Mouse (Mus musculus): Measurements from ENCODE around the gene Amy1. TPM values are rescaled to one million over a fixed set of nuclear protein-coding genes. Genes with fewer than 3 reads are reported as not detected.
"Not testable (repeated sequence)": the region's sequence is repeated elsewhere in the genome, so short reads cannot be mapped to it uniquely, and the experiment has no call there.

Amy1 gene
- polyA plus RNA-seq (2016; fragmentation: Nextera tagmentation; extraction: Ambion mirVana): 0.39 and 1.8 TPM in 2 replicates

DNA sequence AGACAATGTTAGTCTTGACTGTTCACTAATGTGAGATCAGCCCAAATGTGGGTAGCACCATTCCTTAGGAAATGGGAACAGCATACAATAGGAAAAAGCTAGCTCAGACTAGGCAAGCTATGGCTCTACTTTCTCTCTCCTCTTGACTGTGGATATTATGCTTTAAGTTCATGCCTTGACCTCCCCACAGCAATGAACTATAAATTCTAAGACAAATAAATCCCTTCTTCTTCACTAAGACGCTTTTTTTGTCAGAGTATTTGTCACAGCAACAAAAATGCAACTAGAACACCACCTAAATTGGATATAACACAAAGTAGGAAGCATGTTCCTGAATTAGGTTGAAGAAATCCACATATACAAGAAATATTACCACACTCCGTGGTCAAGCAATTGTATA lies at the start of gene Amy1:
Gene Amy1 (minus strand): TSS at position 101 of the 400 bp plus-strand sequence.
- H3K36me3 ChIP-seq: peaks cover 40% of the 10 kb centered on the region

GRCm38 (mm10) chr3:113654335-113654734 lies 47.8 kb upstream of the Amy1 start:
- Histone ChIP-seq H3K9me3 (no peaks in the 10 kb centered on the region), H3K27ac (no peak overlapping the region), H3K27me3 (ENCODE audit: insufficient read depth, poor library complexity, severe bottlenecking) (no peaks in the 10 kb centered on the region), H3K4me1 (no peaks in the 10 kb centered on the region), H3K4me3 (no peak overlapping the region), H3K36me3 (no peaks in the 10 kb centered on the region)
- no peak for DNase-seq (ENCODE audit: low spot score)
- 73% methylated on average over 3 of the region's 3 CpGs for WGBS

More for the DNA sequence above, at the start of gene Amy1:
- Histone ChIP-seq H3K4me3 (no peak within 1 kb of the TSS), H3K27ac (no peak within 1 kb of the TSS), H3K27me3 (ENCODE audit: insufficient read depth, poor library complexity, severe bottlenecking) (no peaks in the 10 kb centered on the region), H3K9me3 (no peaks in the 10 kb centered on the region), H3K4me1 (no peaks in the 10 kb centered on the region)
- 90% methylated on average over 2 of the region's 2 CpGs for WGBS
- DNase-seq (ENCODE audit: low spot score): no peak

DNA sequence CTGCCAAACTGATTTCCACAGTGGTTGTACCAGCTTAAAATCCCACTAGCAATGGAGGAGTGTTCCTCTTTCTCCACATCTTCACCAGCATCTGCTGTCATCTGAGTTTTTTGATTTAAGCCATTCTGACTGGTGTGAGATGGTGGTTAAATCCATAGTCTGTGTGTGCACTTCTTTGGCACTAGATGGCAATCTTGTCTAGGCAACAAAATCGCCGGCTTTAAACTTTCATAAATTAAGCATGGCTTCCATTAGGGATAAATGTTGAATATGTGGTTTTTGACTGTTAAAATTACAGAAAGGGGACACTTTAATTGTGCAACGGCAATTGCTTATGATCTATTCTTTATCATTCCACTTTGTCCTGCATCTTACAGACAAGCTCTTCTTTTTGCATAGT lies 44.9 kb upstream of the Amy1 start:
- H3K4me3 ChIP-seq; H3K36me3 ChIP-seq; DNase-seq (ENCODE audit: low spot score); H3K9me3 ChIP-seq; H3K27me3 ChIP-seq (ENCODE audit: insufficient read depth, poor library complexity, severe bottlenecking); H3K27ac ChIP-seq; H3K4me1 ChIP-seq: not testable (repeated sequence)
- 49% methylated on average over 3 of the region's 3 CpGs for WGBS

DNA sequence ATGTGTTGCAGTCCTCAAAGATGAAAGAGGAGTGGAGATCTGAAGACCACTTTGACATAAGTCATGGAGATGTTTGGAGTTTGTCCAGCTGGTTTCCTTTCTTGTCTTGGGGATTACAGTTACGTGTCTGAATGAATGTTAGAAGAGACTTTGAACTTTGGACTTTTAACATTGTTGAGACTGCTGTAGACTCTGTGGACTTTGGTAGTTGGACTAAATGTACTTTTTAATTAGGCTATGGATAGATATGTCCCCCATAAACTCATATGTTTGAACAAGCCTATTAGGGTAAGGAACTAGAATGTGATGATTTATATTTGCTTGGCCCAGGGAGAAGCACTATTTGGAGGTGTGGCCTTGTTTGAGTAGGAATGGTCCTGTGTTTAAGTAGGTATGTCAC lies 33.0 kb upstream of the Amy1 start:
- DNase-seq (ENCODE audit: low spot score): no peak
- Histone ChIP-seq H3K4me1 (no peaks in the 10 kb centered on the region), H3K27ac (no peak overlapping the region), H3K27me3 (ENCODE audit: insufficient read depth, poor library complexity, severe bottlenecking) (no peaks in the 10 kb centered on the region), H3K9me3 (no peaks in the 10 kb centered on the region), H3K4me3 (no peak overlapping the region), H3K36me3 (no peaks in the 10 kb centered on the region)
- WGBS: 79% methylated on average over 1 of the region's 1 CpGs

DNA sequence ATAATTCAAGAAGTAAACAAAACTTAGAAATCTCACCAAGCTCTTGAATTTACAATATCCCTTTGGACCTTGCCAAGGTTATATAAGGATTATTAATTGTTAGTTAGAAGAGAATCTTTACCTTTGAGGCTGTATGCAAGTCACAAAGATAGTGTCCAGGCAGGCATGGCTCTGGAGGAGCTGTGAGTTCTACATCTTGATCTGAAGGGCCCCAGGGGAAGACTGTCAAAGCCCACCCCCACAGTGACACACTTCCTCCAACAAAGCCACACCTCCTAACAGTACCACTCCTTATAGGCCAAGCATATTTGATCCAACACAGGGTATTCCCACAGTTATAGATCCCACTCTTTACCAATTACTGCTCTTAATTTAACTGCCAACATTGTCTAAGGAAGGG lies 27.7 kb upstream of the Amy1 start:
- no peak overlapping the region for H3K27ac ChIP-seq
- H3K4me3 ChIP-seq: no peak overlapping the region
- no peaks in the 10 kb centered on the region for H3K9me3 ChIP-seq
- H3K4me1 ChIP-seq: 0 out of 2 replicates have a peak, but pooled peaks cover 3% of the 10 kb centered on the region
- no peak for DNase-seq (ENCODE audit: low spot score)
- no peaks in the 10 kb centered on the region for H3K27me3 ChIP-seq (ENCODE audit: insufficient read depth, poor library complexity, severe bottlenecking)
- H3K36me3 ChIP-seq: no peaks in the 10 kb centered on the region

GRCm38 (mm10) chr3:113631611-113632010 lies 25.1 kb upstream of the Amy1 start:
- no peak for DNase-seq (ENCODE audit: low spot score)
- Histone ChIP-seq H3K36me3 (peaks cover 13% of the 10 kb centered on the region; the same call in 1 of the 2 replicates), H3K4me1 (0 out of 2 replicates have a peak, but pooled peaks cover 3% of the 10 kb centered on the region), H3K9me3 (no peaks in the 10 kb centered on the region), H3K27ac (no peak overlapping the region), H3K27me3 (ENCODE audit: insufficient read depth, poor library complexity, severe bottlenecking) (no peaks in the 10 kb centered on the region), H3K4me3 (no peak overlapping the region)

GRCm38 (mm10) chr3:113630564-113630963 lies 24.1 kb upstream of the Amy1 start:
- 0 out of 2 replicates have a peak, but pooled peaks cover 3% of the 10 kb centered on the region for H3K4me1 ChIP-seq
- H3K27ac ChIP-seq: peak overlapping the region; percentile 98
- H3K4me3 ChIP-seq: peak overlapping the region; percentile 77
- H3K9me3 ChIP-seq: no peaks in the 10 kb centered on the region
- DNase-seq (ENCODE audit: low spot score): no peak
- H3K27me3 ChIP-seq (ENCODE audit: insufficient read depth, poor library complexity, severe bottlenecking): no peaks in the 10 kb centered on the region
- WGBS: 17% methylated on average over 13 of the region's 13 CpGs
- H3K36me3 ChIP-seq: peaks cover 17% of the 10 kb centered on the region; the same call in 1 of the 2 replicates

DNA sequence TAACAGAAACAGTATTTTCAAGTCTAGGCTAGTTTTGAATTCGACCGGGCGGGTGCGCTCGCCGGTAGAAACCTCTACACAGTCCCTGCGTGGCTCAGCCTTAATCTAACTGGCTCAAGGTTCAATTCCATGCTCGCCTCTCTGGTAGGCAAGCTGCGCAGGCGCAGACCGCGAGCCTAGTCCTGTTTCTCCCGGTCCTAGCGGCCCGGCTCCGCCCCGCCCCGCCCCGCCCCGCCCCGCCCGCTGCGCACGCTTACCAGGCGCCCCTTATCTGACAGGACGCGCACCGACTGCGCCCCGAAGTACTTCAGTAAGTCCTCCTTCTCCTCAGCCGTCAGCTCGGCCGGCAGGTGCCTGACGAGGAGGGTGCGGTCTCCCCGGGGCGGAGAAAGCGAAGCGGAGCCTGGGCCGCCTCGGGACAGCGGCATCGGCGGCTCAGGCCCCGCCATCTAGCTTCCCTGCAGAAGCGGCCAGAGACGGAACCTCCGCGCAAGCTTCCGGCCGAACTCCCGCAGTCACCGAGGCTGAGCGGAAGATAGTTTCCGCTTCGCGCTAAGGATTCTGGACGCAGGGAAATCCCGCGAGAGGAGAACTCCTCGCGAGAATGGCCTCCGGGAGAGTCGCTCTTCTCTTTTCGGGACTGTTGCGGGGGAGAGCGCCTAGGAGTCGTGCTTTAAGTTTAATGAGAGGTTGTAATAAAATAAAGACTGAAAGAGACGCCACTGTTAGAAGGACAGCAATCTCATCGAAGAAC lies 23.3 kb upstream of the Amy1 start, which contains the start of gene Rnpc3:
Gene Rnpc3 (minus strand): TSS at position 544 of the 754 bp plus-strand sequence.
- DNase-seq (ENCODE audit: low spot score): peak; percentile 97
- peak within 1 kb of the TSS; percentile 98 for H3K27ac ChIP-seq
- no peaks in the 10 kb centered on the region for H3K9me3 ChIP-seq
- H3K36me3 ChIP-seq: peaks cover 18% of the 10 kb centered on the region; the same call in 1 of the 2 replicates
- peak within 1 kb of the TSS; percentile 77 for H3K4me3 ChIP-seq
- H3K27me3 ChIP-seq (ENCODE audit: insufficient read depth, poor library complexity, severe bottlenecking): no peaks in the 10 kb centered on the region
- under 1% methylated on average over 70 of the region's 70 CpGs for WGBS
- 0 out of 2 replicates have a peak, but pooled peaks cover 3% of the 10 kb centered on the region for H3K4me1 ChIP-seq

- H3K36me3 ChIP-seq: peaks cover 9% of the 10 kb centered on the region
- 78% methylated on average over 1 of the region's 1 CpGs for WGBS
- no peaks in the 10 kb centered on the region for H3K4me1 ChIP-seq
- no peak overlapping the region for H3K4me3 ChIP-seq
- no peaks in the 10 kb centered on the region for H3K27me3 ChIP-seq (ENCODE audit: insufficient read depth, poor library complexity, severe bottlenecking)
- DNase-seq (ENCODE audit: low spot score): no peak
- no peak overlapping the region for H3K27ac ChIP-seq
- H3K9me3 ChIP-seq: no peaks in the 10 kb centered on the region
Observed at GRCm38 (mm10) chr3:113590844-113591243, 15.7 kb downstream of the Amy1 start.

DNA sequence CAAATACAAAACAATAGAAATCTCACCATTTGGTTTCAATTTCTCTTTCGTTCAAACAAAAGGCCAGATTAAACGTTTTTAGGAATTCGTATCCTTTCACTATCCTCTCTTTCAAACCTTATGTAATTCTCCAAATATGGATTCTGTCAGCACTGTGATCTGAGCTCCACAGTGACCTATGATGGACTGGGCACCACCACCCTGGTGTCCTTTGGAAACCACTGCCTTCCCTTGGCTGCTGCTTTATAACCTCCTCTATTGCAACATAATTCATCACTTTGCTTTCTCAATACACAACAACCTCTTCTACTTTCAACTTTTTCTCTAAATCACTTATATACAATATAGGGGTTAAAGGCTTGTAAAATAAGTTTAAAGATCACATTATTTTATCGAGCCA lies 31.9 kb downstream of the Amy1 start:
- WGBS: 74% methylated on average over 4 of the region's 4 CpGs
- no peak for DNase-seq (ENCODE audit: low spot score)

DNA sequence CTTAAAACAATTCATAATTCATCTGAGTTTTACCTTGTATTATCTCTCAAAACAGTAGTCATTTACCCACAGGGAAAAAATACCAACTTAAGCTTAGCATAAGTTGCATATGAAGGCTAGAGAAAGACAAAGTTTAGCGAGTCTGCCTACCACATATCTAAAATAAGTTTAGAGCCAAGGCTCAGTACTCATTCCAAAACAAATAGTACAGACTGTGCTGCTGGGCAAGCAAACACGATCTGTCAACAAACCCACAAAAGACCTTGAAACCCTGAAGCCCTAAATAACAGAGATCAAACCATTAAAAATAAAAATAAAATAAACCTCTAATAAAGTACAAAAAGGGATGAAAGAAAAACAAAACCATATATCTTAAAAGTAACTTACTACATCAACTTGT lies 32.4 kb downstream of the Amy1 start:
- Histone ChIP-seq H3K9me3 (no peaks in the 10 kb centered on the region), H3K4me1 (no peaks in the 10 kb centered on the region), H3K36me3 (no peaks in the 10 kb centered on the region), H3K27ac (no peak overlapping the region), H3K27me3 (ENCODE audit: insufficient read depth, poor library complexity, severe bottlenecking) (no peaks in the 10 kb centered on the region), H3K4me3 (no peak overlapping the region)
- DNase-seq (ENCODE audit: low spot score): no peak
- WGBS: 72% methylated on average over 2 of the region's 2 CpGs

More for the DNA sequence above, 31.9 kb downstream of the Amy1 start:
- no peaks in the 10 kb centered on the region for H3K27me3 ChIP-seq (ENCODE audit: insufficient read depth, poor library complexity, severe bottlenecking)
- H3K36me3 ChIP-seq: no peaks in the 10 kb centered on the region
- H3K4me3 ChIP-seq: no peak overlapping the region
- no peaks in the 10 kb centered on the region for H3K4me1 ChIP-seq
- H3K27ac ChIP-seq: no peak overlapping the region
- H3K9me3 ChIP-seq: no peaks in the 10 kb centered on the region

GRCm38 (mm10) chr3:113572158-113572557 lies 34.3 kb downstream of the Amy1 start:
- Histone ChIP-seq H3K27me3 (ENCODE audit: insufficient read depth, poor library complexity, severe bottlenecking) (no peaks in the 10 kb centered on the region), H3K4me3 (no peak overlapping the region), H3K27ac (no peak overlapping the region), H3K4me1 (no peaks in the 10 kb centered on the region), H3K9me3 (no peaks in the 10 kb centered on the region), H3K36me3 (no peaks in the 10 kb centered on the region)
- 76% methylated on average over 3 of the region's 3 CpGs for WGBS
- no peak for DNase-seq (ENCODE audit: low spot score)

- Histone ChIP-seq H3K36me3 (no peaks in the 10 kb centered on the region), H3K27ac (no peak overlapping the region), H3K4me1 (no peaks in the 10 kb centered on the region), H3K27me3 (ENCODE audit: insufficient read depth, poor library complexity, severe bottlenecking) (no peaks in the 10 kb centered on the region), H3K9me3 (no peaks in the 10 kb centered on the region), H3K4me3 (no peak overlapping the region)
- DNase-seq (ENCODE audit: low spot score): no peak
Observed at GRCm38 (mm10) chr3:113539692-113540091, 66.8 kb downstream of the Amy1 start.

Data from heart, embryonic 10.5 days (tissue).